Mouse (Mus musculus): Measurements from ENCODE around the gene Ppil4.

Gene Ppil4

DNA sequence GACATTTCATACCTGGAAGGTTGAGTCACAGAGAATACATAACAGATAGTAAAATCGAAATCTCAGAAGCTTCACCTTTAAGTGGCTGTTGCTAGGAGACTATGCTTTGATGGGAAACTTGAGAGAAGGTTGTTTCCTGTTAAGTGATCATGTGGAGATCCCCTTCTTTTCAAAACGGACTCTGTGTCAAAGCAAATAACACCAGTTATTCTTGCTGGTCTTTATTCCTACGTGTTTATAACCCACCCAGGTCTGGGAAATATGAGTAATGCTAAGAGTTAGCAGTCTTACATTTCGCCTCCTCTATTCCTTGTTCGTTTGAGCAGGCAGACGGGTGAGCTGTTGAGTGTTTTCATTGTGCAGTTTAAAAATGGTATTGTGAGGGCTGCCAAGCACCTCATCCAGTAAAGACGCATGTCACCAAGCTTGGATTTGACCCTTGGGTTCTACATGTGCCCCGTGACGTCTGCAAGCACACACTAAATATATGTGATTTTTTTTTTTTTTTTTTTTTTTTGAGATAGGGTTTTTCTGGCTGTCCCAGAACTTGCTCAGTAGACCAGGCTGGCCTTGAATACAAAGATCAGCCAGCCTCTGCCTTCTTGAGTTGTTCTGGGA is 32.1 kb downstream of the Ppil4 start:
- peak; percentile 31 for DNase-seq (ENCODE audit: low spot score)

DNA sequence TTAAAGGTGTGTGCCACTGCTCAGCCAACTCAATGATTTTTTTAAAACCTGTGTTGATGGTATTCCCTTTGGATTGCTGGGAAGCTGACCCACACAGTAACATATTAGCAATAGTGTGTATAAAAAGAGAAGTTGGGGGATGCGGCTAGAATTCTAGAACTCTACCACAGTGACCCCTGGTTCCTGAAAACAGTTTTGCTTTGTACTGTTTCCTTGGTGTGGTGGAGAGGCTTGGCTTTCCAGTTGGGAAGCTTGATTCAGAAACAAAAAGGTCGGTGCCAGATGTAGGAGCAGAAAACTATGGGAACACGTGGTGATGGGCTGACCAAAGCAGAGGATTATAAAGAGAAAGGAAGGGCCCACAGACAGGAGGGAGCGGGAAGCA is 32.6 kb downstream of the Ppil4 start:
- no peak for DNase-seq (ENCODE audit: low spot score)

DNA sequence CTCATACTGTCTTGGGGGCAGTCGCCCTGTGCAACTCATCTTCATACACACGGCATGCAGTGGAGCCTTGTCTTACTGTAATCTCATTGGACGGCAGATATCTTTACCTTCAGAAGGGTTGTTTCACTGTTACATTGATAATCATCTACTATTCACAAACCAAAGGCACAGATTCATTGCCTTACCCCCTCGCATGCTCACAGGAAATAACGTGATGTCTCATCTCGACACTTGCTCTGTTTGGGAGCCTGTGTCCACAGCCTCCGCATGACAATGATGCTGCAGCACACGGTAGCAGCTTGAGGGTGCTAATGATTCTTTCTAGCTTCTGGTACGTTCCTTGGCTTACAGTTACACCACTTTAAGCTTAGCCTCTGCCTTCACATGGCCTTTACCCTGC is 33.4 kb downstream of the Ppil4 start:
- no peak for DNase-seq (ENCODE audit: low spot score)

DNA sequence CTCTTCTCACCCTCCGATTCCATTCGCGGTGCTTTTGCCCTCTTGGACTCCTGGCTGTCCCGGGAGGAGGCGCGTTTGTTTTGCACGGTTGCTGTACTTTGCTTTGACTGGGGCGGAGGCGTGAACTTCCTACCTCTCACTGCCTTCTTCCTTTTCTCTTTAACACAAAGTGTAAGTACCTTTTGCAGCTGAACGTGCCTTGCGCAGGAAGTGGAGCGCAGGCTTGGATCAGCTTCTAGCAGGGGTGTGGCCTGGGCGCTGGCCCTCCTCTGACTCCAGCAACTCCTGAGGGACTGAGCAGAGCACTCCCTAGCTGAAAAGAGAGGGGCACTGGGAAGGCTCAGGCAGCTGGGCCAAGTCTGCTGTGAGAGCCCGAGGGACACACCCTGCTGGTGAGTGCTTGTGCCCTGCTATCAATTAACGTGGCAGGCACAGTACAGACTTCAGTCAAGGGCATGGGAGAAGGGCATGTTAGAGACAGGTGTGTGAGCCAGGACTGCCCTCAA is 39.5 kb downstream of the Ppil4 start, which contains the start of gene Zc3h12d:
Zc3h12d (plus strand) TSS at position 300 of the 506 bp plus-strand sequence.
- peak; percentile 60 for DNase-seq (ENCODE audit: low spot score)

DNA sequence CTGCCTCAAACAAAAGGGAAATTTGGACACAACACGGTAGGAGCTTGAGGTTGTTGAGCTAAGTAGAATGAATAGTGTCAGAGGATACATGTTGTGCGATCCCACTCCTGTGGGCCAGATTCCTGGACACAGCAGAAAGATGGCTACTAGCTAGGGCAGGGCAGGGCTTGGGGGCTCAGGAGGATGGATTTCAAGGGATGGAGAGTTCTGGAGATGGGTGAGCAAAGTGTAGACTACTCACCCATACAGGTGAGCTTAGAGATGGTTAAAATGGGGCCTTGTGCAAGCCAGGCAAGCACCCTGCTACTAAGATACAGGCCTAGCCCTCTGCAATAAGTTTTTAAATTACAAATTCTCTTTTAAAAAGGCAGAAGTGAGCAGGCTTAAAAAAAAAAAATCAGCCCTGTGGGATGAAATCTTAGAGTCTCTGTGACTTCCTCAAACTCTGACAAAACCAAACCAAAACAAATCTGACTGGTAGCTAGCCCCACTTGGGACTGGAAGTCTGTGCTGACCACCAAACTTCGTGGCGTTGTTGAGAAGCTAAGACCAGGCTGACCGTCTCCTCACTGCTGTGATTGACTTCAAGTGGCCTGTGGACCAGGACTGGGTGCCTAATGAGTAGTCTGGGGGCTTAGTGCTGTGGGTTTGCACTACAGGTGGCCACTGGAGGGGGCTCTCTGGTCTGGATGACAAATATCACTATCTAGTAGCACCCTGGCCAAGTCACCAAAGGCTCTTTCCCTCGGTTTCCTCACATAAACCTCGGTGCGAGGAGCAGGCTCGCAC is 40.9 kb downstream of the Ppil4 start:
- DNase-seq (ENCODE audit: low spot score) = peak; percentile 26

DNA sequence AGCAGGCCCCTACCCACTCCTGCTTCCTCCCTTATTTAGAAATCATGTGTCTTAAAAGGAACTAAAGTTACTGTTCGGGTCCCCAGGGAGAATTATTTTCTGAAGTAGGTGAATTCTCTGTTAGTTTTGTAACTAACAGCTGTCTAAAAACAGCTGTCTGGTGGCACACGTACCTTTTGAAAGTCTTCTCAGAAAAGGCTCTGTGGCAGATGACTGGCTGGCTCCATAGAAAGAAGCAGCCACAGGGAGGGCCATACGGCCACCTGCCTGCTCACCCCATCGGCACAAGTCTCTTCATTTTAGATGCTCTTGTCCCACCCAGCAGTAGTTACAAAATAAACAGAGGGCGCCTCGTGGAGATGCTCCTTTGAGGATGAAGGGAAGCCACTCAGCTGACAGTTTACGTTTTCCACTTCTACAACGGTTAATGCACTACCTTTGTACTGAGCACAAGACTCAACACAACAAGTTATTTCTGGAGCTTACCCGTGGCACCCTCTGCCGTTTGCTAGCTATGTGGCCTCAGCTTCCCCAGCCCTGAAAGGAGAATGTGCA is 42.1 kb downstream of the Ppil4 start:
- no peak for DNase-seq (ENCODE audit: low spot score)

DNA sequence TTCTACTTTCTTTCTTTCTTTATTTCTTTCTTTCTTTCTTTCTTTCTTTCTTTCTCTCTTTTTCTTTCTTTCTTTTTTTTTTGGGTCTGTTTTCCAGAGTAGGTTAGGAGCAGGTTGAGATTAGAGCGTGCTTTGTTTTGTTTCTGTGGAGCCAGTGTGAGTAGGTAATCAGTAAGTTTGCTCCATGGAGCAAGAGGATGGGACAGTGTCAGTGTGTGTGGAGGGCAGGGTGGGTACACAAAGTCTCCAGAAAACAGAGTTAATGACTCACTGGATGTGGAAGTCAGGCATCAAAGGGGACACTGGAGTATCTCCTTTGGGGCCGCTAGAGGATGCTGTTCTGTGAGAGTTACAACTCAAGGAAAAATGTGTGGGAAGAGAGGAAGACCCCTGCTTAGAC is 44.2 kb downstream of the Ppil4 start:
- DNase-seq (ENCODE audit: low spot score) = no peak

DNA sequence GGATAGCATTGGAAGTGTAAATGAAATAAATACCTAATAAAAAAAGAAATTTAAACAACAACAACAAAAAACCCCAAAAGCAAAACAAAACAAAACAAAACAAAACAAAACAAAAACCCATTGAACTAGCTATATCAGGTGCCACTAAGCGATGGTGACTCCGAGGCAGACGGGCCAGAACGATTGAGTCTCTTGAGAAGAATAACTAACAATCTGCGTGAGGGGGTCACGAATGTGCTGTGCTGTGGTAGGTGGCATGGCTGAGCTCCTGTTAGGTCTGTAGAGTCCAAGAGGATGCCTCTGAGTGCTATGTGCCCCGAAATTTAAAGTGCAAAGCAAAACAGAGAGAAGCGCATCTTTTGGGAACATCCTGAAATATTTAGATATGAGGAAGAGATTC is 44.8 kb downstream of the Ppil4 start:
- no peak for DNase-seq (ENCODE audit: low spot score)

DNA sequence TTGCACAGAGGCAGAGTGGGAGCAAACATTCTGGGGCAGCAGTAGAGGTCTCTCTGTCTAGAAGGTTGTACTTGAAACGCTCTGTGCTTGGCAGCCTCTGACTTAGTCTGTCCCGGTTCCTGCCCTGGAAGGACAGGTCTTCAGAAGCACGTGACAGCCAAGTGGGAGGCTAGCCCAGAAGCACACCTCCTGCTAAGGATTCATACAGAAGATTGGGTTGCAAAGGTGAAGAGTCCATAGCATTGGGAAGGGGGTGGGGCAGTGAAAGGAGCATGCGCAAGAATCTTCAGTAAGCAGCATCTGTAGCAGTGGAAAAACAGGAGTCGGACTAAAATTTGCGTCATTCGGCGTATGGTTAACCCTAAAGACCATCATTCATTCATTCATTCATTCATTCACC is 45.3 kb downstream of the Ppil4 start:
- DNase-seq (ENCODE audit: low spot score) = no peak

DNA sequence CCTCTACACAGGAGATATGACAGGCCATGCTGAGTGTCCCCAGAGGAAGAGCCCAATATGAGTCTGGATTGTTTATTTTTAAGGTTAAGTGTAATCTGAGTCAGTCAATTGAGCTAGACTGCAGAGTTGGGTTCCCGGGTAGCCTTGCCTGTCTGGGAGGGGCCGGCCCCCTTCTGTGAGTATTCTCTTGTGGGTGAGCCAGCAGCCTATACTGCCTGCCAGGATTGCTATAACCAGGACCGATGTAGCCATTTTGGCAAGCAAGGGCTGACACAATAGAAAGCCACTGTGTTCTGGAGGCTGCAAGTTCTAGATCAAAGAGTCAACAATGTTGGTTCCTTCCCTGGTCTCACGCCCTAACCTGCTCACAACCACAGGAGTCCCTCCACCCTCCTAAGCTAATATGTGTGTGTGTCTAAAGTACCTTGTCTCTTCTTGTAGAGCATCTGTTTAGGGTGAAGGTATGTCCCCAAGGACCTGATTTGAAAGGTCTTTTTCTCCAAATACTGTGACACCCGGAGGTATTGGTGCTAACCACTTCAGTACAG is 46.3 kb downstream of the Ppil4 start:
- no peak for DNase-seq (ENCODE audit: low spot score)

DNA sequence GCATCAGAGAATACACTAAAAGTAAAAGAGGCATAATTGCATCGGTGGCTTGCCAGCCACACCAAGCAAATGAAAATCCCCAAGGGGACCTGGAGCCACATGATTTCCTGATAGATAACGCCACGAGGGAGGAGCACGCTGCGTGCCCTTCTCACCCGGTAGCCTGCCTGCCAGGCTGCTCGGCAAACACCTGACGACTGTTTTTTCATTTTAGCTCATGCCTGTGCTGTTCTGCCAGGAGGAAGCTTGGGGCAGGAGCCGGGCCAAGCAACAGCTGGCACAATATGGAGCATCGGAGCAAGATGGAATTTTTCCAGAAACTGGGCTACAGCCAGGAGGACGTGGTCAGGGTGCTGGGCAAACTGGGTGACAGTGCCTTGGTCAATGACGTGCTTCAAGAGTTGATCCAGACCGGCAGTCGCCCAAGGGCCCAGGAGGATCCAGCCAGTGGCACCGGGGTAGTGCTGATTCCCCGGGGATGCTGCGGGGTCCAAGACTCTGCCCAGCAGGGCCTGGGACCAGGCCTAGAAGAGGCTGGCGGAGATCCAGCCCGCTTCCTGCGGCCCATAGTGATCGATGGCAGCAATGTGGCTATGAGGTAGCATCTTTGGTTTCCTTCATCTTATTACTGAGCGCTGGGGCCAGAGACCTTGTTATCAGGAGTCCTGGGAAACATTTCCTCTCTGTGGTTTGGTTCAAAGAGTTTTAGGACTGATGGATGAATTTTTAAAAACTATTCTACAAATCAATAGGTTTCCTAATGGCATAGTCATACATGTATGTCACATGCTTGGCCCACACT is 47.1 kb downstream of the Ppil4 start:
- DNase-seq (ENCODE audit: low spot score) = no peak

DNA sequence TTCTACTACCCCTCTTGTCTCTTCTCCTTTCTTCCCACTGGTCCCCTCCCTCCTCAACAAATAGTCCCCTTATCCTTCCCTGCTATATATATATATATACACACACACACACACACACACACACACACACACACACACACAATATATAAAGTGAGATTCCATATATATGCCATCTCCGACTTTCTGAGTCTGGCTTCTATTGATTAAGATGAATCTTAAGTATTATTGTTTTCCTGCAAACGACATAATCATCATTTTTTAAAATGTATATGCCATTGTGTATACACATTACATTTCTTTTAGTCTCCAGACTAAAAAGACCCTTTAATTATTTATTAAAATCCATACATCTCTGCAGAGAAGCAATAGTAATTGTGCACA is 47.7 kb downstream of the Ppil4 start:
- DNase-seq (ENCODE audit: low spot score) = no peak

DNA sequence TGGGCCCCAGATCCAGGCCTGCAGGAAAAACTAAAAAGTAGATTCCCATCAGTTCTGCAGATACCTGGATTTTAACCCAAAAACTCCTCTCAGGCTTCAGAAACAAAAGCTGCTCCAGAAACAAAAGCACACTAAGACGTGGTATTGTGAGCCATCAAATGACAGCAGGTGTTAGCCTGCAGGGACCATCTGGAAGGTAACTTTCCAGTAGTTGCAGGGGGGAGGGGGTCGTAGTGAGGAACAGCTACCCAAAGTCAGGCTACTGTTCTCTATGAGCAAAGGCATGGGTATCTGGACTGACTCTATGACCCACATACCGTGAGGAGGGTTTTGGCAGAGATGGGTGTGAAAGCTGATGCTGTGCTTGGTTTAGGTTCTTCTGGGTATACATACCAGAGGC is 48.1 kb downstream of the Ppil4 start:
- DNase-seq (ENCODE audit: low spot score) = no peak

DNA sequence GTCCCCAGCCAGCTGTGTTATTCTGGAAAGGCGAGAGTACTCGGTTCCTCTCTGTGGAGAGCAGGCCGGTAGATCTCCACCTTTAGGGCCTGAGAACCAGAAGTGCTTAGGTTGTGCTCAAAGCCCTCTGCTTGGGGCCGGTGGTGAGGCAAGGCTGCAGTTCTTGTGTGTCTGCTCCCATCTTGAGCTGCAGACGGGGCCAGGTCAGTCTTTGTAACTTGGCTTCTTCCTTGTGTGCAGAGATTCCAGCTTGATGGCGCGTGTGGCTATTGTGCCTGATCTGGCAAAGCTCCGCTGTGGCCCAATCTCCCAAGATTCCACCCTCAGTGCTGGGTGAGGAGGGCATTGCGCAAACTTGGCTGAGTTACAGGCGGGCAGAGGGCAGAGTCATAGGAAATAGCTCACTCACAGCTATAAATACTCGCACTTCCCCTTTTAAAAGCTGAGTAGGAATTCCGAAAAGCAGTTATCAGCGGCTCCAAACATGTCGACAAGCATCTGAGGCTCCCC is 48.9 kb downstream of the Ppil4 start:
- DNase-seq (ENCODE audit: low spot score) = peak; percentile 89

DNA sequence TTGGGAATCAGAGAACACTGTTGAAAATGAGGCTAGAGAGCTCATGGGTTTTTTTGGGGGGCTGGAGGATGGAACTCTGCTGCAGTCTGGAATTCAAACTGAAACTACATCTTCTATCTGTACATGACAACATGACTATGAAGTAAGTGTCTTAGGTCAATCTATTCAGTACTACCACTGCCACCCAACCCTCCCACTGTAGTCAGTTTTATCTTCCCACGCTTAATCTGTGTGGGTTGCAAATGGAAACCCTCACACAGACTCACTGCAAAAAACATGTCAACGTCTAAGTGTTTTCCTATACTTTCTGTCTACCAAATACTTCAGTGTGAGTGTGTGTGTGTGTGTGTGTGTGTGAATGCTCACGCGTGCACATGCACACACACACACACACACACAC is 50.5 kb downstream of the Ppil4 start:
- DNase-seq (ENCODE audit: low spot score) = no peak

DNA sequence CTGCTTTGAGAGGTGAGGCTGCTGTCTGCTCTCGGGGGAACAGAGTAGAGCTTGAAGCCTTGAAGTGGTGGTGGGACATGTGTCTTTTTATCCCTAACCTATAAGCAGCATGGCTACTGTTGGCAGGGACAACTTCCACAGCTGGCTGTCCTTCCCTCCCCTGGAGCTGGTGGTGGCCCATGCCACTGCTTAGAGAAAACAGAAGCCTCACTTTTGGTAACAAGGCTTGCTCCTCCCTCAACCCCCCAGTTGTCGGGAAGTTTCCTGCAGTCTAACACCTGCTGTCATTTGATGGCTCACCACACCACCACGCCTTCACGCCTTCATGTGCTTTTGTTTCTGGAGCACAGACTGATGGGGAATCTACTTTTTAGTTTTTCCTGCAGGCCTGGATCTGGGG is 51.5 kb downstream of the Ppil4 start:
- no peak for DNase-seq (ENCODE audit: low spot score)

DNA sequence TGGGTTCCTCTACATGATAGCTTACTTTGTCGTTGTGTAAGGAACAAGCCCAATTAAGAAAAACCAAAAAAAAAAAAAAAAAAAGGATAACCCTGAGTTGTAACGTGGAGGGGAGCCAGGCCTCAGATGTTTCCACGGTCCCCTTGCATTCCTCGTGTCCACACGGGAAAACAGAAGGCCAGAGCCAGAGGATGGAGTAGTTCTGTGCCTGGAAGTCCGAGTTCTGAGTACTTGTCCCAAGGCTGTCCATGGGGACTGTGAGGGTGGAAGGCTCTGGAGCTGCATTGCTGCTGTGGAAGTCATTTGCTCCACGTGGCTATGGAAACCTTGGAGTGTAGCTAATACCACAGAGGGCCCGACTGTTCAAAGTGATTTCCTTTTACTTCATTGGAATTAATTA is 52.4 kb downstream of the Ppil4 start:
- DNase-seq (ENCODE audit: low spot score) = no peak

DNA sequence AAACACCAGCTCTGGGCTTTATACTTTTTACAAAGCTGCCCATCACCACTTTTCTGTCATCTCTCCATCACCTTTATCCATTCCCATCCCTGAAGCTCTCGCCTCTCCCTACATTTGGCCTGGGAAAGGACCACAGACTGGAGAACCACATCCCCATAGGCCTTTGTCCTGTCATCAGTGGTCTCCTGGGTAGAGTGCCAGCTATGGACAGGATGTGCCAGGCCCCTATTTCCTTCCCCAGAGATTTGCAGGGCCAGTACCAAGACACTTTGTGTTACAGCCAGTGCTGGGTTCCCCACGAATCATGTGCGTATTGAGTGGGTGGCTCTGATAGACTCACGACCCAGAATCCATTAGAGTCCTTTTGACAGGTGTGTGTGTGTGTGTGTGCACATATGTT is 53.3 kb downstream of the Ppil4 start:
- DNase-seq (ENCODE audit: low spot score) = no peak

DNA sequence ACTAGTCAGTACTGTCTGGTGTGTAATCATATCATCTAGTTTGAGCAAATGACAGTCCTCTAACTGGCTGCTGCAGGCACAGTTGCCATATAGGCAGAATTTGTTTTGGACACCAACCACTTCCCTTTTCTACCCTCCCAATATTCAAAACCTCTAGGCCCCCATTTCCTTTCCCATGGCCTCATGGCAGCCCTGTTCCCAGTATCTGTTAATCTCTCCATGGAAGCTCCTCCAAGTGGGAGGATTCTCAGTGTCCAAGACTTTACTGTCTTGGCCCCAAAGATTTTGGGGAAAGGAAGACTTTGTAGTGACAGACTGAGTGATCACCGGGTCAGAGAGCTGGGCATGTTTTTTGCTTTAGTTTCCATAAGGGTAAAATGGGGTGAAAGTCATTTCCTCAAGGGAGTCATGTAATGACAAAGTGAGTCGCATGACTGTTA is 54.5 kb downstream of the Ppil4 start:
- DNase-seq (ENCODE audit: low spot score) = peak; percentile 21

DNA sequence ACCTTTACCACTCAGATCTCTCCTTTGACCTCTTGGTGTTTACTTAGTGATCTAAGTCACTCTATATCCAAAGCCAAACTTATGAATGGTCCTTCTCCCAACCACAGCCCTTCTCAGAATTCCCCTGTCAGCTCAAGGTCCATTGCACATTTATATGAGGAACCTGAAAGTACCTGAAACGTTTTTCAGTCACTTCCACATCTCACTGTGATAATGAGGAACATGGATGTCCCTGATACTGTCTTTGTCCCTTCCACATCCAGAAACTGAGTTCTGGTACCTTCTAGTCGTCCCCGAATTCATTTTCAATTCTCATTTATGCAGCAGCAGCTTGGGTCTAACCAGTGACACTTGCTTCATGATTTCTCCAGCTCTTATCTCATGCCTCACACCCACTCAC is 59.2 kb downstream of the Ppil4 start:
- DNase-seq (ENCODE audit: low spot score) = no peak

DNA sequence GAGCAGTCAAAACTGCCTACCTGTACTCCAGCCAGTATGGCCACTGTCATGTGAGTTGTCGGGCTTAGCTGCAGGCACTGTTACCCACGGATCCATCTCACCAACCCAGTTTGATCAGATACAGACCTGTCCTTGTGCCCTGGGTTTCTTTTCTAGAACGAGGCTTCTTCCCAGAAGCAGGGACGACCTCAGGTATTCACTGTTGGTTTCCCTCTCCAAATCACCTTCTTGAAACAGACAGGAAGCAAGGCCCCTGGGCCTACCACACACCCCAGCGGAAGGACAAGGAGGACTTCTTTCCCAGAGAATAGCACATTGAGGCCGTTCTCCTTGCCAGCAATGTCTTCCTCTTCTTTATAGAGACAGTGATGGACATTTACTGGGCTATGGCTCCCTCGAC is 67.8 kb downstream of the Ppil4 start:
- no peak for DNase-seq (ENCODE audit: low spot score)
